Mouse (Mus musculus) cerebellum, postnatal 36 days (tissue): ENCODE measurements around the gene Mgea5.
"Not testable (repeated sequence)": the region's sequence is repeated elsewhere in the genome, so short reads cannot be mapped to it uniquely, and the experiment has no call there.

Experiments used
- DNase-seq, 2 experiments: peaks; one replicate each; pipeline ENCODE4 v3.0.0; 2021 to 2022; ENCODE audit warnings: mixed read lengths in 2 of 2

The Mgea5 gene

GRCm38 (mm10) chr19:45783181-45783932 lies at the start of gene Mgea5:
Gene Mgea5 (minus strand): TSS chr19:45783837.
- peak; percentile 98 to 99 for DNase-seq

- DNase-seq: no peak
Measured at GRCm38 (mm10) chr19:45830679-45831078, 47.0 kb upstream of the Mgea5 start.

GRCm38 (mm10) chr19:45827736-45828135 lies 44.1 kb upstream of the Mgea5 start:
- no peak for DNase-seq

- no peak for DNase-seq
Measured at GRCm38 (mm10) chr19:45827125-45827524, 43.5 kb upstream of the Mgea5 start.

- no peak for DNase-seq
Measured at GRCm38 (mm10) chr19:45826146-45826545, 42.5 kb upstream of the Mgea5 start.

- DNase-seq: peak; percentile 32 to 40
Measured at GRCm38 (mm10) chr19:45821832-45822231, 38.2 kb upstream of the Mgea5 start.

GRCm38 (mm10) chr19:45817816-45818490 lies 34.3 kb upstream of the Mgea5 start:
- no peak for DNase-seq

GRCm38 (mm10) chr19:45816727-45817126 lies 33.1 kb upstream of the Mgea5 start:
- no peak for DNase-seq

- DNase-seq: peak in 1 of 2 experiments; percentile 17
Measured at GRCm38 (mm10) chr19:45815831-45816405, 32.3 kb upstream of the Mgea5 start, which contains the start of gene Kcnip2. Gene Kcnip2 (minus strand): TSS chr19:45816061.

GRCm38 (mm10) chr19:45815170-45815569 lies 31.5 kb upstream of the Mgea5 start:
- DNase-seq: no peak

- no peak for DNase-seq
Measured at GRCm38 (mm10) chr19:45813801-45814200, 30.2 kb upstream of the Mgea5 start.

- DNase-seq: peak; percentile 93 to 95
Measured at GRCm38 (mm10) chr19:45813263-45813662, 29.6 kb upstream of the Mgea5 start.

GRCm38 (mm10) chr19:45812673-45813252 lies 29.1 kb upstream of the Mgea5 start:
- DNase-seq: no peak

GRCm38 (mm10) chr19:45812115-45812514 lies 28.5 kb upstream of the Mgea5 start:
- peak; percentile 25 to 35 for DNase-seq

GRCm38 (mm10) chr19:45811028-45811674 lies 27.5 kb upstream of the Mgea5 start:
- no peak for DNase-seq

GRCm38 (mm10) chr19:45807732-45808131 lies 24.1 kb upstream of the Mgea5 start:
- DNase-seq: no peak

- not testable (repeated sequence) for DNase-seq
Measured at GRCm38 (mm10) chr19:45805817-45806216, 22.2 kb upstream of the Mgea5 start.

- peak; percentile 30 to 41 for DNase-seq
Measured at GRCm38 (mm10) chr19:45804593-45805368, 21.1 kb upstream of the Mgea5 start.

- no peak for DNase-seq
Measured at GRCm38 (mm10) chr19:45803408-45803807, 19.8 kb upstream of the Mgea5 start.

GRCm38 (mm10) chr19:45802702-45803101 lies 19.1 kb upstream of the Mgea5 start:
- no peak for DNase-seq

- no peak for DNase-seq
Measured at GRCm38 (mm10) chr19:45796879-45797278, 13.2 kb upstream of the Mgea5 start.

- DNase-seq: no peak
Measured at GRCm38 (mm10) chr19:45796061-45796556, 12.5 kb upstream of the Mgea5 start.
